Mouse (Mus musculus): ENCODE data around the gene Cacna1c. TPM values are rescaled to one million over a fixed set of nuclear protein-coding genes. Genes with fewer than 3 reads are reported as not detected.

Gene Cacna1c
- polyA plus RNA-seq, 1 experiment from 2014 or later: 8.7 TPM

DNA sequence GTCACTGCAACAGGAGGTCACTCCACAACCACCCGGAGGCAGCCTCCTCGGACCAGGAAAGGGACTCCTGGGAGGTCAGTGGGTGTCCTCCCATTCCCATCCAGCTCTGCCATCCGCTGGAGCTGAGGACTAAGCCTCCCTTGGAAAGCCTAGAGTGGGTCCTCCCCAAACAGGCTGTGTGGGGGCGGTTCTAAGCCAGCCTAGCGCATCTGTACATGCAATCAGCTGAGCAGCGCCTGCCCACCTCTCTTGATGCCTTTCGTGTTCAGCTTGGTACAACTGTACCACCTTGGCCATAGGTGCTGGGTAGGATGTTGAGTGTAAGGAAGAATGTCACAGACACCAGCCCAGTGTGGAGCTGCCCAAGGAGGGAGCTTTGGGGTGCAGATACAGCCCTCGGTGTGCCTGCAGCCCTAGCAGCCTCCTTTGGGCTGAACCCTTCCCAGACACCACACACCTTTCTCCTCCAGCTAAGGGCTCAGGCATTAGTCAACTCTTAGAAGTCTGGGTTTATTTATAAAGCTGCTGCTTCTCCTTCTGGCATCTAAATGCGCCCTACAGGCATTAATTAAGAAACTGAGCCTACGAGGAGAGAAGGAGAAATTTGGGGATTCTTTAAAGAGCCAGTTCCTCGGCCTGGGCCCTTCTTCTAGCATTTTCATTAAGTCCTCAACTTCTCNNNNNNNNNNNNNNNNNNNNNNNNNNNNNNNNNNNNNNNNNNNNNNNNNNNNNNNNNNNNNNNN lies 32.8 kb upstream of the Cacna1c start:
- H3K27ac ChIP-seq (replicated peaks; ENCODE audit: low read depth, low read length): no peak overlapping the region
- DNase-seq (ENCODE audit: low spot score): no peak
- H3K4me2 ChIP-seq (ENCODE audit: low read depth, severe bottlenecking): no peak overlapping the region
- no peaks in the 10 kb centered on the region for H3K9me3 ChIP-seq (ENCODE audit: control insufficient read depth, low read length)
- no peak for ATAC-seq (ENCODE audit: insufficient number of reproducible peaks, low FRiP score, low TSS enrichment, low read depth)
- WGBS: 76% methylated on average over 11 of the region's 11 CpGs
- H3K9ac ChIP-seq (ENCODE audit: low read length): no peak overlapping the region
- no peaks in the 10 kb centered on the region for H3K36me3 ChIP-seq (ENCODE audit: control insufficient read depth, insufficient read depth, low read length)
- no peaks in the 10 kb centered on the region for H3K27me3 ChIP-seq (ENCODE audit: control insufficient read depth, insufficient read depth, low read length)
- no peak overlapping the region for H3K4me3 ChIP-seq (ENCODE audit: low read depth, low read length)
- H3K4me1 ChIP-seq (ENCODE audit: control insufficient read depth, insufficient read depth, low read length): no peaks in the 10 kb centered on the region

DNA sequence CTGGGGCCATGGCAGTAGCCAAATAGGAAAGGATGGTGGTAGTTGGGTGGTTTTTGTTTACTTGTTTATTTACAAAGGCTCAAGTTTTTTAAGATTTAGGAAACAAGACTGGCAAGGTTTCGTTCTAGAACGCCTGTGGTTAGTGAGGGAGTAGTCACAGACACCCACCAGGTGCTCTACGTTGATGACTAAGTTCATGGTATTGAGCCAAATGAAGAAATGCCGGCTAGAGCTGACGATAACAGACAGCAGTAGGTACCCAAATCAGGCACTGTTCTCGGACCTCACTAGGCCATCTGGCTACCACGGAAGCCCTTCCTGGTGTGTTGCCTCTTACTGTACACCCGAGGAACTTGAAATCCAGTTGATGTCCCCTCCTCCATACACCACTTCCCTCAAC lies 30.8 kb upstream of the Cacna1c start:
- no peaks in the 10 kb centered on the region for H3K27me3 ChIP-seq (ENCODE audit: control insufficient read depth, insufficient read depth, low read length)
- H3K4me2 ChIP-seq (ENCODE audit: low read depth, severe bottlenecking): no peak overlapping the region
- H3K27ac ChIP-seq (replicated peaks; ENCODE audit: low read depth, low read length): no peak overlapping the region
- DNase-seq (ENCODE audit: low spot score) (no peak), ATAC-seq (ENCODE audit: insufficient number of reproducible peaks, low FRiP score, low TSS enrichment, low read depth) (no peak)
- no peaks in the 10 kb centered on the region for H3K36me3 ChIP-seq (ENCODE audit: control insufficient read depth, insufficient read depth, low read length)
- H3K4me3 ChIP-seq (ENCODE audit: low read depth, low read length): no peak overlapping the region
- H3K9me3 ChIP-seq (ENCODE audit: control insufficient read depth, low read length): no peaks in the 10 kb centered on the region
- no peaks in the 10 kb centered on the region for H3K4me1 ChIP-seq (ENCODE audit: control insufficient read depth, insufficient read depth, low read length)
- H3K9ac ChIP-seq (ENCODE audit: low read length): no peak overlapping the region
- 93% methylated on average over 8 of the region's 8 CpGs for WGBS

DNA sequence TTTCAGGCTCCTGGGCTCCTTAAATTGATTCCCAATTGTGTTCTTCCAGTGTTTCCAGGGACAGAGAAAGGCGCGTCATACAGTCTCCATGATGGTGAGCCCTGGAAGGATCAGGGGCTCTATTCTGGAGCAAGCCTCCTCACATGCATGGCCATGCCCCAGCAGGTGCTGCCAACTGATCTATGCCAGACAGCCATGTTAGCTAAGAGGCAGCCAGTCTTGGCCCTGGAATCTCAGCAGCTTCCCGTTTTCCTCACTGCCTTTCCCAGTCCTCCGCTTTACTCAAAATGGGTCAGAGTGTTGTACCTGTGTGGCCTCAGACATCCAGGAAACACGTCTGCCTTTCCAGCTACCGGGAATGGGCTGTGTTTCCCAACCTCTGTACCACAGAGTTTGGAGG lies 29.5 kb upstream of the Cacna1c start:
- 85% methylated on average over 6 of the region's 6 CpGs for WGBS
- ATAC-seq (ENCODE audit: insufficient number of reproducible peaks, low FRiP score, low TSS enrichment, low read depth): no peak
- Histone ChIP-seq H3K27me3 (ENCODE audit: control insufficient read depth, insufficient read depth, low read length) (no peaks in the 10 kb centered on the region), H3K4me3 (ENCODE audit: low read depth, low read length) (no peak overlapping the region), H3K4me1 (ENCODE audit: control insufficient read depth, insufficient read depth, low read length) (no peaks in the 10 kb centered on the region), H3K27ac (replicated peaks; ENCODE audit: low read depth, low read length) (no peak overlapping the region), H3K36me3 (ENCODE audit: control insufficient read depth, insufficient read depth, low read length) (no peaks in the 10 kb centered on the region), H3K4me2 (ENCODE audit: low read depth, severe bottlenecking) (no peak overlapping the region), H3K9me3 (ENCODE audit: control insufficient read depth, low read length) (no peaks in the 10 kb centered on the region), H3K9ac (ENCODE audit: low read length) (no peak overlapping the region)
- no peak for DNase-seq (ENCODE audit: low spot score)

DNA sequence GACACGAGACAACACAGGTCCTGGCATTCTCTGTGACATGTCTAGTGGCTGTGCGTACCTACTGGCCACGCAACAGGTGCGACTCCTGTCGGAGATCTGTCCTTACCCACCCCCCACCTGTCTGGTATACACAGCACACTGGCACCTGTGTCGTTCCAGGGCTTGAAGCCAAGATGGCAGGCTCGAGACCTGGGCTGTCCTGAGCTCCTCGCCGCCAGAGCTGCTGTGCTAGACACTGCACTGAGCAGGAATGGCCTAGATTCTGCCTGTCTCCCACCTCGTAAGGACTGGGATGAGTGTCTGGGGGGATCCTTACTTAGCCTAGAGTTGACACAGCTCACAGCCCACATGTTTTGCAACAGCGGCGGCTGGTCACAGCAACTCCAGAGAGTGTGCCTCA lies 29.0 kb upstream of the Cacna1c start:
- Histone ChIP-seq H3K27me3 (ENCODE audit: control insufficient read depth, insufficient read depth, low read length) (no peaks in the 10 kb centered on the region), H3K27ac (replicated peaks; ENCODE audit: low read depth, low read length) (no peak overlapping the region), H3K4me3 (ENCODE audit: low read depth, low read length) (no peak overlapping the region), H3K4me2 (ENCODE audit: low read depth, severe bottlenecking) (no peak overlapping the region), H3K9ac (ENCODE audit: low read length) (no peak overlapping the region), H3K36me3 (ENCODE audit: control insufficient read depth, insufficient read depth, low read length) (no peaks in the 10 kb centered on the region), H3K9me3 (ENCODE audit: control insufficient read depth, low read length) (no peaks in the 10 kb centered on the region), H3K4me1 (ENCODE audit: control insufficient read depth, insufficient read depth, low read length) (no peaks in the 10 kb centered on the region)
- WGBS: 84% methylated on average over 12 of the region's 12 CpGs
- no peak for ATAC-seq (ENCODE audit: insufficient number of reproducible peaks, low FRiP score, low TSS enrichment, low read depth)
- no peak for DNase-seq (ENCODE audit: low spot score)

DNA sequence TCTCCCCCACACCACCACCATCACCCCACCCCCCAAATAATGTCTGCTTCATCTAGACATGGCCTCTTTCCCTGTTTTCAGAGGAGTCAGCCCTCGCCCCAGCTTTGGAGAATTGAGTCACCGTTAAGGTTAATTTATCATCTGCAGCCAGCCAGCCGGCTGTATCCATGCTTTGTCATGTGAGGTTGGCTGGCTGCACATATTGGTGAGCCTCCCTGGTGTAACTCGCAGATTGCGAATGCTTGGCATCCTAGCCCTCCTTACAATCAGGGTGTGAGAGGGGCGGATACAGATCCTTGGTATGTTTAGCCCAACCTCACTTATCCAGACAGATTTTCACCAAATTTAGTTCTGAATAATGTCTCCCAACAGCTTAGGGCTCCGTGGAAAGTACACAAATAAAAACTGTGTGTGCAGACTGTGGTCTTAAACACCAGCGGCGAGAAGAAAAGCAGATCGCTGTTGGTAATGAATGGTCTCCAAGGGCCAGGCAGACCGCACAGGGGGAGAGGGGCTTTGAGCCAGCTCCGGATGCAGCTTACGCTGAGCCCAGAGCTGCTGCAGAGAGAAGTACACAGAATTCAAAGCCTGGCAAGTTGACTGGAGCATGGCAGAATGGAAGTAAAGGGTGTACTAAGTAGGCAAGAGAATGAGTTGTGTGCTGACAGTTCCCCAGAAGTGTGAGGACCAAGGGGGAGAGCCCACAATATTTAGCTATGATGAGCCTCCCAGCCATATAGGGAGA lies 28.4 kb upstream of the Cacna1c start:
- H3K27me3 ChIP-seq (ENCODE audit: control insufficient read depth, insufficient read depth, low read length): no peaks in the 10 kb centered on the region
- no peak overlapping the region for H3K4me3 ChIP-seq (ENCODE audit: low read depth, low read length)
- H3K27ac ChIP-seq (replicated peaks; ENCODE audit: low read depth, low read length): no peak overlapping the region
- DNase-seq (ENCODE audit: low spot score) (no peak), ATAC-seq (ENCODE audit: insufficient number of reproducible peaks, low FRiP score, low TSS enrichment, low read depth) (no peak)
- no peaks in the 10 kb centered on the region for H3K9me3 ChIP-seq (ENCODE audit: control insufficient read depth, low read length)
- H3K4me1 ChIP-seq (ENCODE audit: control insufficient read depth, insufficient read depth, low read length): no peaks in the 10 kb centered on the region
- H3K4me2 ChIP-seq (ENCODE audit: low read depth, severe bottlenecking): no peak overlapping the region
- no peaks in the 10 kb centered on the region for H3K36me3 ChIP-seq (ENCODE audit: control insufficient read depth, insufficient read depth, low read length)
- 77% methylated on average over 13 of the region's 13 CpGs for WGBS
- no peak overlapping the region for H3K9ac ChIP-seq (ENCODE audit: low read length)

DNA sequence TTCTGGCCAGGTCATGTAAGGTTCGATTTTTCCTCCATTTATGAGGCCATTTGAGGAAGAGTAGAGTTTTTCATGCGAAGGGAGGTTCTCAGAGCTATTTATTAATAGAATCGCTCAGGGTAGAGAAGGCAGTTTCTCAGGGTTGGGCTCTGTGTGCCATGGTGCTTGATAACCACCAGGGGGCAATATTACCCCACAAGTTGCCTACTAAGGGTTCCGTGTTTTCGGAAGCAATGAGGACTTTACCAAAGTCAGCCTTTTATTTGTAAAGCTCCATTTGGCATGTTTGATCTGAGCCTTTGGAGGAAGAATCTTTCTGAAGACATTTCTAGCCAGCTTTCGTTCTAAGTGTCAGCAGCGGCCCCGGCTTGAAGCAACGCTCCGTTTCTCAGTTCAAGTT lies 24.1 kb upstream of the Cacna1c start:
- no peak for ATAC-seq (ENCODE audit: insufficient number of reproducible peaks, low FRiP score, low TSS enrichment, low read depth)

DNA sequence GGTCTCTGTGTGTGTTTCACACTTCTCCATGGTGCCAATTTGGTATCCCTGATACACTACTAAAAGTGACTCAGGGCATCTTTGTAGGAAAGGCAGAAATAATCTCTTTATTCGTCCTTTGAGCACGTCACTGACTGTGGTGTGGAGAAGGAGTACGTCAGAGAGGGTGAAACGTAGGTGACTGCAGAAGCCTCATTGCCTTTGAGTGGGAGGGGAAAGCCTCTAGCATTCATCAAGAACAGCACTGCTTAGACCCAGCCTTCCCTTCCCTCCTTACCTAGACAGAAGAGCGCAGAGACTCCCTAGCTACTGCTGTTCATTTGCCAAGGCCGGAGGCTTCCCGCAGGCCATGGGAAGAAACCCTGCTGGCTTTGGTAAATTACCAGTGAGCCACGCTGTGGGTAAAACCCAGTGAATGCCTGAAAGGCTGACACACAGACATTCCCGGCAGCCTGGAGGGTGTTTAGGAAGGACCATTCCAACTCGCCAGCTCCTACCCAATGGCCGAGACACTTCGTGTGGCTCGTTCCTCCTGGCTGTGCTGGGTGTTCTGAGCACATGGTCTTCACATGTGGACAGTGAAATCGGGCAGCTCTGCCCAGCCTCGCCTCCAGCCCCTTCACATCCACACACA lies 23.1 kb upstream of the Cacna1c start:
- no peaks in the 10 kb centered on the region for H3K27me3 ChIP-seq (ENCODE audit: control insufficient read depth, insufficient read depth, low read length)
- H3K36me3 ChIP-seq (ENCODE audit: control insufficient read depth, insufficient read depth, low read length): peaks cover 4% of the 10 kb centered on the region; the same call in 1 of the 2 replicates
- no peaks in the 10 kb centered on the region for H3K4me1 ChIP-seq (ENCODE audit: control insufficient read depth, insufficient read depth, low read length)
- H3K27ac ChIP-seq (replicated peaks; ENCODE audit: low read depth, low read length): no peak overlapping the region
- H3K9me3 ChIP-seq (ENCODE audit: control insufficient read depth, low read length): no peaks in the 10 kb centered on the region
- no peak overlapping the region for H3K9ac ChIP-seq (ENCODE audit: low read length)
- no peak overlapping the region for H3K4me2 ChIP-seq (ENCODE audit: low read depth, severe bottlenecking)
- ATAC-seq (ENCODE audit: insufficient number of reproducible peaks, low FRiP score, low TSS enrichment, low read depth) (no peak), DNase-seq (ENCODE audit: low spot score) (no peak)
- WGBS: 81% methylated on average over 15 of the region's 15 CpGs
- no peak overlapping the region for H3K4me3 ChIP-seq (ENCODE audit: low read depth, low read length)

More for the DNA sequence above, 24.1 kb upstream of the Cacna1c start:
- Histone ChIP-seq H3K9me3 (ENCODE audit: control insufficient read depth, low read length) (no peaks in the 10 kb centered on the region), H3K27me3 (ENCODE audit: control insufficient read depth, insufficient read depth, low read length) (no peaks in the 10 kb centered on the region), H3K4me3 (ENCODE audit: low read depth, low read length) (no peak overlapping the region), H3K4me2 (ENCODE audit: low read depth, severe bottlenecking) (no peak overlapping the region), H3K27ac (replicated peaks; ENCODE audit: low read depth, low read length) (no peak overlapping the region), H3K4me1 (ENCODE audit: control insufficient read depth, insufficient read depth, low read length) (no peaks in the 10 kb centered on the region), H3K36me3 (ENCODE audit: control insufficient read depth, insufficient read depth, low read length) (peaks cover 4% of the 10 kb centered on the region; the same call in 1 of the 2 replicates), H3K9ac (ENCODE audit: low read length) (no peak overlapping the region)
- WGBS: 54% methylated on average over 10 of the region's 10 CpGs
- peak; percentile 73 for DNase-seq (ENCODE audit: low spot score)

DNA sequence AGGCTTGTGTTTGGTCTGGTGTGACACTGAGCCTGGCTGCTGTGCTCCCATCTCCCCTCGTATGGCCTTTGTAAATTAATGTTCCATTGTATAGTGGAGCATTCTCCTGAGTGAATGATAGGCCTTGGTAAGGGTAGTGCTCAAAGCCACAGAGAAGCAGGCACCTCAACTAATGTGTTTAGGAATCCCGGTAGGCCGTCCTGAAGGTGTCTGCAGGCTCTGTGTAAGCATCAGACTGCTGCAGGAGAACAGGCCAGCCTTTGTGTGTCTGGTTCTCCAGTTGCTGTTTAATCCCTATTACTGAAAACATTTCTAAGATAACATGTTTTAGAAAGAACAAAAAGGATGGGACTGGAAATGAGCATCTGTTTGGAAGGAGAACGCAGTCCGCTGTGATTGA lies 22.4 kb upstream of the Cacna1c start:
- H3K27me3 ChIP-seq (ENCODE audit: control insufficient read depth, insufficient read depth, low read length): no peaks in the 10 kb centered on the region
- H3K36me3 ChIP-seq (ENCODE audit: control insufficient read depth, insufficient read depth, low read length): peaks cover 6% of the 10 kb centered on the region; the same call in 1 of the 2 replicates
- no peak overlapping the region for H3K9ac ChIP-seq (ENCODE audit: low read length)
- H3K4me1 ChIP-seq (ENCODE audit: control insufficient read depth, insufficient read depth, low read length): no peaks in the 10 kb centered on the region
- ATAC-seq (ENCODE audit: insufficient number of reproducible peaks, low FRiP score, low TSS enrichment, low read depth): no peak
- no peak overlapping the region for H3K4me3 ChIP-seq (ENCODE audit: low read depth, low read length)
- WGBS: 91% methylated on average over 5 of the region's 5 CpGs
- H3K4me2 ChIP-seq (ENCODE audit: low read depth, severe bottlenecking): no peak overlapping the region
- DNase-seq (ENCODE audit: low spot score): no peak
- H3K9me3 ChIP-seq (ENCODE audit: control insufficient read depth, low read length): no peaks in the 10 kb centered on the region
- H3K27ac ChIP-seq (replicated peaks; ENCODE audit: low read depth, low read length): no peak overlapping the region

Data from limb, embryonic 11.5 days (tissue).